Mouse (Mus musculus) gastrocnemius, adult 8-10 months (tissue): ENCODE results near the gene Nubp1. TPM values are rescaled to one million over a fixed set of nuclear protein-coding genes. Genes with fewer than 3 reads are reported as not detected.

Experiments
- DNase-seq, 2 experiments: peaks; one replicate each; pipeline ENCODE4 v3.0.0; 2022; ENCODE audit warnings: low spot score in 2 of 2
- total RNA-seq, 4 experiments: library from RNA; stranded (reverse); gene quantifications; 2 replicates each; pipeline ENCODE4 v1.2.4; 2022

Gene Nubp1
- total RNA-seq, 4 experiments from 2014 or later: 5.7 to 7.8 (median 6.8) TPM

DNA sequence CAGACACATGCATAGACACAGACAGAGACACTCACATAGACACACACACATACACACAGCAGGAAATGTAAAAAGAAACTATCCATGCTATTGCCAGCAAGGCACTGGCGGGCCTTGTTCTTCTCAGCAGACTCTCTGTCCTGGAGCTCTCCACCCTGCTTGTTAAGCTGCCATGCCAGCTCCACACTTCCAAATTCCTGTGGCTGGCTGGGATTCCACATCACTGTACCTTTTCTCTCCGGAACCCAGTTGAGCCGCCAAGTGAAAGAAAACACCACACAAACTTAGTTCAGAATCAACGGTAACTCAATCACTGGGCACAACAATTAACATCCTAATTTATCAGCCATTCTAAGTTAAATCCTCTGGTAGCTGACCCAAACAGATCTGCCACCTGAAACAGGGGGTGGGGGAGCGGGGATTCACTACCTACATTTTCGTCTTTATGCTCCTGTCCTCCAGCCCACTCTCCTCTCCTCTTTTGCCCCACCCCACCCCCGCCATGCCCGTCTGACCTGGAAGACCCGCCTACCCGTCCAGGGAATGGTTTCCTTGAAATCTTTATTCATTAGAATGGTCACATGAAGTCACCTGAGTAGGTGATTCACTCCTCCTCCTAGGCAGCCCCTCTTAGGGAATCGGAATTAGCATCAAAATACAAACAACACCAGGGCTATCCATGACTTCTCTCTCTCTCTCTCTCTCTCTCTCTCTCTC lies 55.8 kb downstream of the Nubp1 start:
- no peak for DNase-seq

DNA sequence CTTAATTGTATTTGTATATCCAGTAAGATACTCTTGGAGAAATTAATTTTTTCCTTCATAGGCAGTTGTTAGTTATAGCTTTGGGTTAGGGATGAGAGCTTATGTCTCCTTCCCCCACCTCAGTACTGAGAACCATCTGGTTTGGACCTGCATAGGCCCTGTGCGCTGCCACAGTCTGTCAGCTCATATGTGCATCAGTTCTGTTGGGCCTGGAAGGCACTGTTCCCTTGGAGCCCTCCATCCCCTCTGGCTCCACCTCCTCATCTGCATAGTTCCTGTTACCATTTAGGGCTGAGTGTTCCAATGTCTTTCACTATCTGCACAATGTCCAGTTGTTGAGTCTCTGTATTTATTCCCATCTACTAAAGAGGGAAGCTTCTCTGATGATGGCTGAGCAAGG lies 56.5 kb downstream of the Nubp1 start:
- no peak for DNase-seq

DNA sequence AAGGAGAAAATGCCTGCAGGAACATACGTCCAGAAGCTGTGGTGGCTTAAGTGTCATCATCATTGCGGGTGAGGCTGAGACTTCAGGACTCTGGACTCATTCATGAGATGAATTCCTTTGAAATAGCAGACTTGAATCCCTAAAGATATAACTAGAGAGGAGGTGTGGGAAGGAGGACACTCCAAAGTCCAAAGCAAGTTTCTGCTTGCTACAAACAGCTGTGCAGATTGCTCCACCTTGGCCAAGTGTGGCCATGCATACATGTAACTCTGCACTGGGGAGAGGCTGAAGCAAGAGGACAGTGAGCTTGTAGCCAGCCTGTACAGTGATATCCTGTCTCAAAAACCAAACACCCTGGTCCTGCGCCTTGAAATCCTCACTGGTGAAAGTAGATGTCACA lies 60.2 kb downstream of the Nubp1 start:
- DNase-seq: no peak

Other genes starting within 250 kb of the Nubp1 start
- not detected for gene Rpl39l, start 241.7 kb upstream of the Nubp1 start, total RNA-seq
- not detected for gene Atf7ip2, start 219.2 kb upstream of the Nubp1 start, total RNA-seq
- gene Emp2, start 98.0 kb upstream of the Nubp1 start, total RNA-seq: 1 to 10 TPM; 3.0 to 4.8 (median 4.1) TPM
- gene Tekt5, start 16.5 kb upstream of the Nubp1 start, total RNA-seq: not detected
- gene Tvp23a, start 35.4 kb downstream of the Nubp1 start, total RNA-seq: under 1 TPM; 0.08 to 0.24 (median 0.14) TPM
- under 1 TPM in 3 of 4 experiments, not detected in 1; 0.05 to 0.17 (median 0.16) TPM for gene Ciita, start 68.1 kb downstream of the Nubp1 start, total RNA-seq
- gene Dexi, start 131.1 kb downstream of the Nubp1 start, total RNA-seq: 10 to 100 TPM; 40.4 to 70.4 (median 53.3) TPM
- 10 to 100 TPM; 55.6 to 90.9 (median 70.4) TPM for gene Clec16a, start 133.4 kb downstream of the Nubp1 start, total RNA-seq